Mouse (Mus musculus): ENCODE data around the gene BC025920.
"Not testable (repeated sequence)": the region's sequence is repeated elsewhere in the genome, so short reads cannot be mapped to it uniquely, and the experiment has no call there.

The BC025920 gene

DNA sequence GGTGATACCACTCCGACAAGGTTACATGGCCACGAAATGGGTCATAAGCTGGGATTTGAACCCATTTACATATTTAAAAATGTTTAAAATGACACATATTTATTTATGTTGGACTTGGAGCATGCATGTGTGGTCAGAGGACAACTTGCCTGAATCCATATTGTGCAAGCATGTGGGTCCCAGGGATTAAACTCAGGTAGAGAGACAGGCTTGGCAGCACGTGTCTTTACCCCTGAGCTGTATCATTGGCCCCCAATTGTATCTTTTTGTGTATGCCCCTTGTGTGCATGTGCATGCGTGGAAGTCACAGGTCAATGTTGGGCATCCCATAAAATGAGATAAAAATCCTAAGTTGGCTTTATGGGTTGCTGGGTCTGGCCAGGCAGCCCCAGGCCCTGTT lies 39.3 kb downstream of the BC025920 start:
- H3K4me3 ChIP-seq (replicated peaks; ENCODE audit: low read length), result peak overlapping the region; percentile 89; the same call in 1 of the 2 replicates
- H3K36me3 ChIP-seq (ENCODE audit: insufficient read depth, low read length), result peaks cover 28% of the 10 kb centered on the region
- 0 out of 2 replicates have a peak, but pooled peaks cover 3% of the 10 kb centered on the region for H3K27me3 ChIP-seq (ENCODE audit: insufficient read depth, low read length)
- H3K9me3 ChIP-seq (ENCODE audit: low read length), result no peaks in the 10 kb centered on the region
- TF ChIP-seq NANOG (IDR thresholded peaks at IDR 0.05; ENCODE audit: borderline replicate concordance, low read length) (no peak), CTCF (conservative IDR thresholded peaks at IDR 0.05; ENCODE audit: low read length) (no peak), POU5F1 (IDR thresholded peaks at IDR 0.05; ENCODE audit: borderline replicate concordance, low read length) (no peak)
- peaks cover 53% of the 10 kb centered on the region for H3K4me1 ChIP-seq (replicated peaks; ENCODE audit: low read depth, low read length)

DNA sequence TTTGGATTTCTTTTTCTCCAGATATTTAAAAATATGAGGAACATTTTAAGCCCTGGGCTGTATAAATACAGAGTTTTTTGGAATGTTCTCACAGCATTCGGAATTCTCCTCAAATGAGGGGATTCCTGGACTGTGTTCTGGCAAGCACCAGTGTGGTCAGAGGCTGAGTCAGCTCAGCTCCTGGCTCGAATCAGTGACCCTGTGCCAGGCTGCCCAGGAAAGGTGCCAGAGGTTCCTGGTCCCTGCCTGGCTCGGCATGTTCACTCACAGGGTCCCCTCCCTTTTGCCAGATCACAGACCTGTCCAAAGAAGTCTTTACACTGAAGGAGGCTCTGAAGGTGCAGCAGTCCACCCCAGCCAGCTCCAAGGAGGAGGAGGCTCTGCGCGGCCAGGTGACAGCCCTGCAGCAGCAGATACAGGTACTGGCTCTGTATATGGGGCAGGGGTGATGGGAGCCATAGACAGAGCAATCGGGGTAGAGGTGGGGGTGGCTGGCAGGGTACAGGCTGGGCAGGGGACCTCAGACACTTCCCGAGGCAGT lies 40.0 kb downstream of the BC025920 start:
- no peaks in the 10 kb centered on the region for H3K9me3 ChIP-seq (ENCODE audit: low read length)
- 0 out of 2 replicates have a peak, but pooled peaks cover 3% of the 10 kb centered on the region for H3K27me3 ChIP-seq (ENCODE audit: insufficient read depth, low read length)
- peaks cover 53% of the 10 kb centered on the region for H3K4me1 ChIP-seq (replicated peaks; ENCODE audit: low read depth, low read length)
- H3K36me3 ChIP-seq (ENCODE audit: insufficient read depth, low read length), result peaks cover 35% of the 10 kb centered on the region
- no peak for TF ChIP-seq CTCF (conservative IDR thresholded peaks at IDR 0.05; ENCODE audit: low read length)
- no peak for TF ChIP-seq POU5F1 (IDR thresholded peaks at IDR 0.05; ENCODE audit: borderline replicate concordance, low read length)
- TF ChIP-seq NANOG (IDR thresholded peaks at IDR 0.05; ENCODE audit: borderline replicate concordance, low read length), result no peak
- no peak overlapping the region for H3K4me3 ChIP-seq (replicated peaks; ENCODE audit: low read length)

DNA sequence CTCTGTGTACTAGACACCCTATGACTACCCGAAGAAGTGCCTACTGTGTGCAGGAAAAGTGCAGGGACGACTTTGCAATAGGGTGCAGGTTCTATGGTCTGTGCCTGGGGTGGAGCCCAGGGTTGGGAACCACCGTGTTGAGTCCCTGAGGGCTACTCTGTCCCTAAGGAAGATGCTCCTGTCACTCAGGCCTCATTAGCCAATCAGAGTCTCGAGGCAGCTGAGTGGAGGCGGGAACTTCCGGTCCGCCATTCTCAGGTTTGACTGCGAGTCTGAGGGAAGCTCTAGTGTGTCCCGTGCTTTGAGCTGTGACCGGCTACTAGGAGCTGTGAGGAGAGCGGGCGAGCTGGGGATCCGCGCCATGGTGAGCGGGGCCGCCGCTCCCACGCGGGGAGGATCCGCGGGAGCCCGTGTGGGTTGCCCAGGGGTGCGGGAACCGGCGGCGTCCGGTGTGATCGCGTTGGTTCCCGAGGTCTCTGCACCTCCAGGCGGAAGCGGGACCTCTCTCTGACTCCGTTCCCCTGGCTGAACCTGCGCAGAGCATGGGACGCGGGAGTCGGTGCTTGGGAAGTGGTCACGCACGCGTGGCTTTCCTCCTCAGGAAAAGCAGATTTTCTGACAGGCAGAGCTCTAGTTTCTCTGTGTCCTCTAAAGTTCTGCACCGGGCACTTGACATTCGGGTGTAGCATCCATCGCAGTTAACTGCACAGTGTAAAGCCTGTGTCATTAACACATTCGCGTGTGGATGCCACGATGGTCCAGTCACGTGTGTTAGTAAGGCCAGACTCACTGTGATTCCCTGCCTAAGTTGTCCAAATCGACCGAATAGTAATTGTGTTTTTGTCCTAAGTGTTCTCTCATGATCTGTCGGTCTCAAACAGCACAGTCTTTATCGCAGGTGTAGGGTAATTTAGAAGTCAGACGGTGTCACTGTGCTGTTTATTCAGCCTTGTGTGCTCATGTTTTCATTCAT lies 43.0 kb downstream of the BC025920 start, which contains the start of gene Gm10778:
Gene Gm10778, plus strand, starts transcription at position 257 of the 973 bp plus-strand sequence.
- Histone ChIP-seq H3K9me3 (ENCODE audit: low read length) (peaks cover 25% of the 10 kb centered on the region), H3K4me3 (replicated peaks; ENCODE audit: low read length) (peak within 1 kb of the TSS; percentile 82), H3K4me1 (replicated peaks; ENCODE audit: low read depth, low read length) (peaks cover 49% of the 10 kb centered on the region), H3K36me3 (ENCODE audit: insufficient read depth, low read length) (peaks cover 45% of the 10 kb centered on the region)
- H3K27me3 ChIP-seq (ENCODE audit: insufficient read depth, low read length), result not testable (repeated sequence)

DNA sequence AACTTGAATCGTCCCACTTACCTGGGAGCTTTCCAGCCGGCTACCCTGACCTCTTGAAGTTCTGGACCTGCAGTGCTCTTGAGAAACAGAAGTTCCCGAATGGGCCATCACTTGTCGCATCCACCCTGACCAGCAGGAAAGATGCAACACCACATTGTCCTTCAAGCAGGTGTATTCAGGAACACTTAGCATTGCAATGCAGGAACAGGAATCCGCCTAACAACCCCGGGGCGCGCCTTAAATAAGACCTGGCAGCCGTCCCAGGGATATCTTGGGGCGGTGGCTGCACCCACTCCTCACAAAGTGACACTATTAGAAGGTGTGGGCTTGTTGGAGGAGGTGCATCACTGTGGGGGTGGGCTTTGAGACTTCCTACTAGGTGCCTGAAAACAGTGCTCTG lies 49.1 kb downstream of the BC025920 start:
- no peaks in the 10 kb centered on the region for H3K27me3 ChIP-seq (ENCODE audit: insufficient read depth, low read length)
- peaks cover 71% of the 10 kb centered on the region for H3K36me3 ChIP-seq (ENCODE audit: insufficient read depth, low read length)
- TF ChIP-seq NANOG (IDR thresholded peaks at IDR 0.05; ENCODE audit: borderline replicate concordance, low read length) (peak; percentile 70), POU5F1 (IDR thresholded peaks at IDR 0.05; ENCODE audit: borderline replicate concordance, low read length) (no peak), CTCF (conservative IDR thresholded peaks at IDR 0.05; ENCODE audit: low read length) (no peak)
- peak overlapping the region; percentile 27 for H3K4me3 ChIP-seq (replicated peaks; ENCODE audit: low read length)
- H3K9me3 ChIP-seq (ENCODE audit: low read length), result peaks cover 77% of the 10 kb centered on the region
- H3K4me1 ChIP-seq (replicated peaks; ENCODE audit: low read depth, low read length), result peaks cover 26% of the 10 kb centered on the region

DNA sequence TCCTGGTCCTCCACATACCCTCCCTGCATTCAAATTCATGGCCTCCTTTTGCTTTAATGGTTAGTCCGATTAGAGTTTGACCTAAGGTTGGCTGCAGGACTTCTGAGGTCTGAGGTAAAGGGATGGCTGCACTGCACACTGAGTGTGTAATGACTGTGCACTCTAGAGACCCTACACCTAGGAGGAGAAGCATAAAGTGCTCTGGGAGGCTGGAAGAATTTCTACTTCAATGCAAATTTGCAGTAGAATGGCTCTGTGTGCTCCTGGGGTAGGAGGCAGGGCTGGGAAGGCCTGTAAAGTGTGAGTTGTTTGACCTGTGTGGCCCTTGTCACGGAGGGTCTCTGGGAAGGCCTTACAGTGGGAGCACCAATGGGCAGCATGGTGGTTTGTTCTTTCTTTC lies 50.1 kb downstream of the BC025920 start:
- Histone ChIP-seq H3K36me3 (ENCODE audit: insufficient read depth, low read length) (peaks cover 65% of the 10 kb centered on the region), H3K4me1 (replicated peaks; ENCODE audit: low read depth, low read length) (peaks cover 17% of the 10 kb centered on the region), H3K27me3 (ENCODE audit: insufficient read depth, low read length) (no peaks in the 10 kb centered on the region), H3K9me3 (ENCODE audit: low read length) (peaks cover 84% of the 10 kb centered on the region), H3K4me3 (replicated peaks; ENCODE audit: low read length) (no peak overlapping the region; the same call in 1 of the 2 replicates)
- TF ChIP-seq CTCF (conservative IDR thresholded peaks at IDR 0.05; ENCODE audit: low read length), result no peak
- no peak for TF ChIP-seq POU5F1 (IDR thresholded peaks at IDR 0.05; ENCODE audit: borderline replicate concordance, low read length)
- TF ChIP-seq NANOG (IDR thresholded peaks at IDR 0.05; ENCODE audit: borderline replicate concordance, low read length), result no peak
